Mouse (Mus musculus) erythroblast, adult 5-6 weeks (primary cell): ENCODE results near the gene Pwwp2b. TPM values are rescaled to one million over a fixed set of nuclear protein-coding genes. Genes with fewer than 3 reads are reported as not detected.

Experiments
- ATAC-seq: replicated peaks from 2 replicates; pipeline ENCODE4 v1.8.0; 2016; ENCODE audit warnings: moderate number of reproducible peaks, mild to moderate bottlenecking, moderate TSS enrichment, inconsistent platforms; ENCODE audit not compliant: poor library complexity, low FRiP score, severe bottlenecking
- total RNA-seq, 2 experiments: library from RNA; stranded (forward) in 1 of 2; stranded (reverse) in 1 of 2; fragments of 150-400 nt in 1 of 2; fragments of 200-764, 138-1000 nt in 1 of 2; gene quantifications; 2 replicates each; pipeline versions ENCODE4 v1.2.3 to v1.2.4; 2015 to 2017; ENCODE audit warnings: low replicate concordance in 2 of 2

The Pwwp2b gene
- total RNA-seq, 2 experiments from 2014 or later: 2.7 TPM; not detected in 1

- no peak for ATAC-seq
These were observed 5.2 kb downstream of the Pwwp2b start for GRCm38 (mm10) chr7:139253462-139253861.

DNA sequence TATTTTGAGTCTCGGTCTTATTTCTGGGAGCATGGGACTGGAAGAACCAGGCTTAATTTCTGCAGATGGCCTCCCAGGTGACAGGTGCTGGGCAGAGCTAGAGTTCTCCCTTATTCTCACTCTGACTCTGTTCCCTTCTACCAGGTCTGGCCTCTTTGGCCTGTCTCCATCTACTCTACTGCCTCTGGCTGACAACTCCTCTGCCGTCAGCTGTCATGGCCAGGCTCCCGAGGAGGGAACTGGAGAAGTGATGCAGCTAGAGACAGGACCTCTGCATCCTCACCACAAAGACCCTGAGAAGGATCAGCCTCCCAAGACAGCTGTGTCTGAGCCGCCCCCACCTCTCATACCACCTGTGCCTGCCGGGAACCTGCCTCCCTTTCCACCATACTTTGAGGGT lies 6.3 kb downstream of the Pwwp2b start:
- ATAC-seq: no peak

- no peak for ATAC-seq
These were observed 9.7 kb downstream of the Pwwp2b start for GRCm38 (mm10) chr7:139257752-139258542.

DNA sequence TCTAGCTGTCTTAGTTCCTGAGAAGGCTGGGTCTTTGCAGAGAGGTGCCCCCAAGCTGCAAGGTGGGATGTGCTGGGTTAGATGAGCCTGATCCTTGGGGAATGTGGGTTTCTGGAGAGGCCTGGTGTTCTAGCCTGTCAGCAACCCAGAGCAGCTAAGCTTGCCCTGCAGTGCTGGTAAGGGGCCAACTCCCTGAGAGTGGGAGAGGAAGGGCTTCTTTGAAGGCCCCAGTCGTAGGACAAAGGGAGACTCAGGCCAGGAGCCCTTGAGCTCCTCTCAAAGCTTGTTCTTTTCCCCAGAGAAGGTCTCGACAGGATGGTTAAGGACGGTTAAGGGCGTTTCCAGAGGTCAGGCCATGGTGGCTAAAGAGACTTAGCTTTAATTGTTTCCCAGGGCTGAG lies 16.1 kb downstream of the Pwwp2b start:
- ATAC-seq: no peak

- no peak for ATAC-seq
These were observed 17.4 kb downstream of the Pwwp2b start for GRCm38 (mm10) chr7:139265634-139266033.

- ATAC-seq: no peak
These were observed 18.1 kb downstream of the Pwwp2b start for GRCm38 (mm10) chr7:139266431-139266830.

DNA sequence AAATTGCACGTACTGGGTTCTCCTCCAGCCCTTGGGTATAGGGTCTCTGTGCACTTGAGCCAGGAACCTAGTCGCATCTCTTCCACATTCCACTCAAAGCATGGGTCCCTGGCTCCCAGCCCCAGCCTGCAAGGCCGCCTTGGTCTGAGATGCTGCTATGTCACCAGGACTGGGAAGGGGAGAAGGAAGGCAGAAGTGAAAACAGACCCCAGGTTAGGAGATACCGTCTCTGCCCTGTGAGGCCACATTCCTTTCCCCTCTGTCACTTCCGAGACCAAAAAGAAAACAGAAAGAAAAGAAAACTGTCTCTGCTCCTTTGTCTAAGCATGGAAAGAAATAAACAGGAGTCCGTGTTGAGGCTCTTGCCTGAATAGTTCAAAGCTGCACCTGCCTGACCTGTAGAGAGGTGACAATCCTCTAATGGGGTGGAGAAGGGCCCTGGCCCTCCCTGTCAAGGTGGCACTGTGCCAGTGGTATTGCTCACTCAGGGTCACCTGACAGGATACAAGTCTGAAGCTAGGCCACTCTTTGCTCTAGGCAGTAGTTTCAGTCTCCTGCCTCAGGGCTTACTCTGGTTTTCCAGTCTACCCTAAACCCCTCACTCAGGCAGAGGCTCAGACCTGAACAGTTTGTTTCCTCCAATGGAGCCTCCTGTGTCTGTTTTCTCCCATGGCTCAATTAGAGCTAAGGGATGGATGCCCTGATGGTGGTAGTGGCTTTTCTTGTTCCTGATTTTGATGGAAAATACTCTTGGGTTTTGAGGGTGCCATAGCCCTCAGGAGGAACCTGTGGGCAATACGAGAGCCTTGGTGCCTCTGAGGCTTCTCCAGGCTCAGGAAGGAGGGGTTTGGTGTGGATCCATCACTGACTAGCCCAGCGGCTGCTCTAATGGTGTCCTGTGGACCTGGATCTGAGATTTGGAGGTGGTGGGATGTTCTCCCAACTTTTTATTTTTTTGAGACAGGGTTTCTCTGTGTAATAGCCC lies 18.9 kb downstream of the Pwwp2b start:
- ATAC-seq: no peak

DNA sequence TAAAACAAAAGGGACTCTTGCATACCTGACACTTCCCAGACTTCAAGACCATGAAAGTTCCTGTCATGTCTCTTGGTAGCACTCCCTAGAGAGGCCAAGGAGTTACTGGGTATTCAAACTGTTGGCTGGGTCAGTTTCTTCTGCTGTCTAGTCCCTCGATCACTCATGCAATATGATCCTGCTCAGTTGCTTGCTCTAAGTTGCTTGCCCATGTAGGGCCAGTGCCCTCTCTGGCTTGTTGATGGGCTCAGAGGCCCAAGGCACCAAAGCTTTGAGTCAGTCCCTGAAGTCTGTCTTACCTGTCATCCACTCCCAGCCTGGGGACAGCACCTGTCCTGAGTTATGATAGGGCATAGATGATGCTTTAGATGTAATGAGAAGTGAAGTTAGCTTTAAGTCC lies 22.5 kb downstream of the Pwwp2b start:
- no peak for ATAC-seq

DNA sequence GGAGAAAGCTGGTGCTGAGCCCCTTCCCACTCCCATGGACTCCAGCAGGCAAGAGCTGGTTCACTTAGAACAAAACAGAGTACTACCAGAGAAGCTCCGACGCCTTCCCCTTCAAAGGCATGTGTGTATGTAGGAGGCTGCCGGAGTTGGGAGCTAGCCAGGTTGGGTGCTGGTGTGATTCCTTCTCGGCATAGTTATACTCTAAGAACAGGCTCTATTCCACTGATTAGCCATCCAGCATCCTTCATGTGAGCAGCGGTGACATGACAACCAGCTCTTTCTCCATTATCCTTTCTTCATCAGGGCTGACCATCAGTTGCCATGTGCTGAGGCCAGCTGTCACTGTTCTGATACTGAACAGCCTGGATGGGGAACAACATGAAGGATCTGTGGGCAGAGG lies 23.6 kb downstream of the Pwwp2b start:
- no peak for ATAC-seq

GRCm38 (mm10) chr7:139272639-139273396 lies 24.5 kb downstream of the Pwwp2b start:
- no peak for ATAC-seq

GRCm38 (mm10) chr7:139273397-139273719 lies 25.1 kb downstream of the Pwwp2b start:
- no peak for ATAC-seq

GRCm38 (mm10) chr7:139275586-139275985 lies 27.3 kb downstream of the Pwwp2b start:
- ATAC-seq: no peak

GRCm38 (mm10) chr7:139276150-139276549 lies 27.9 kb downstream of the Pwwp2b start:
- ATAC-seq: no peak

GRCm38 (mm10) chr7:139277536-139277935 lies 29.3 kb downstream of the Pwwp2b start:
- ATAC-seq: no peak

DNA sequence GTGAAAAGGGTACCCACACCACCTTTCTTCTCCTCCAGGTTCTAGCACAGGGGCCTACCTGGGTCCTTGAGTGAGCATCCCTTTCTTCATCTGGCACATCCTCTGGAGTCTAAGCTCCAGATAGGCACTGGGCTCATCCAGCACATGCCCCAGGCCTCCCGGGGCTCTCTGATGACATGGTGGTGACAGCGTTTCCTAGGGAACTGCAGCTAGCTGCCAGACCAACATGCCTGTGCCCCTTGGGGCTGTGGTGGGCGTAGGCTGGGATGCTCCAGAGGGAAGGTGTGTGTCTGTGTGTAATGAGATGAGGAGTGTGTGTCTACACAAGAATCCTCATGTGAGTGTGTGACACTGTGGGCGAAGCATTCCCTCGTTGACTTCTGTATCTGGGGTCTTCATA lies 31.3 kb downstream of the Pwwp2b start:
- ATAC-seq: no peak

DNA sequence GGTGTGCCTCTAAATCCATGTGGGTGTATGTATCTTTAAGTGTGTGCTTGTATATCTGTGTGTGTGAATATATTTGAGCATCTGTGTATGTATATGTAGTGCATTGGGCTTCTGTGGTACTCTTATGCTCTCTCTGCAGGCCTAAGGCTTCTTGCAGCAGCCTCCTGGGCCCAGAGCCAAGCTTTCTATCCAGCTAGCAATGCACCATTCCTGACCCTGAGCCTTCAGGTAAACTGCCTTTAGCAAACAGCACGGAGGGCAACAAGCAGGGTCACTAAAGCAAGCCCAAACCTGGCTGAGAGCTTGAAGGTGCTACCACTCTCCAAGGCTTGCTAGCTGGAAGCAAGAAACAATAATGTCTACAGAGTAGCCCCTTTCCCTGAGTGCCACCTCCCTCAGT lies 31.8 kb downstream of the Pwwp2b start:
- no peak for ATAC-seq

DNA sequence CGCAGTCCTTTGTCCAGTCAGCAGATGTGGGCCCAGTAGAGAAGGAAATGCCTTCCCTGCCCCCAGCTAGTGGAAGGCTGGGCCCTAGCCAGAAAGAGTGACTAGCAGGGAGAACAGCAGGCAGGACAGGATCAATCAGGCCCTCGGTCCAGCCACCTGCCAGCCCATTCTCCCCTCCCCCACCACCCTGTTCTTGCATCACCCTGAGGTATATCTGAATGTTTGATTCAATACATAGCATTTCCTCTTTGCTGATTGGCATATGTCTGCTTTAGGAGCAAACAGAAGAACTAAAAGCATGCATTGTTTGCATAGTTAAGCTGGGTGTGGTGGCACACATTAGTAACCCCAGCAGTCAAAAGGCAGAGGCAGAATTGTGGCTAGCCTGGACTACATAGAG lies 32.9 kb downstream of the Pwwp2b start:
- no peak for ATAC-seq

DNA sequence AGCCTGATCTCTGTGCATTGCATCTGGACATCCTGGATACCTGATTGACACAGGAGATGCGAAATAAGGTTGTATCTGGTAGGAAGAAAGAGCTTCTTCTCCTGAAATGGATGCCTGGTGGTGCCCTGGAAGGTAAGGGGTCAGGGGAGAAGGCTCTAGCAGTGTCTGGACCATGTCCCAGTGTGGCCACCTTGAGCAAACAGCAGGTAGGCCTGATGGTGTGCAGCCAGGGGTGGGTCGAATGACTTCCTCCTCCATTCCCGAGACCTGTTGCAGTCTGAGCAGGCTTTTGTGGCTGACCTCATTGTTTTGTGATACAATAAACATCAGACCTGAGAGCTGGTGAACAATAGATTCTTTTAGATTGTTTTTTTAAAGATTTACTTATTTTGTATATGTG lies 33.8 kb downstream of the Pwwp2b start:
- ATAC-seq: no peak

DNA sequence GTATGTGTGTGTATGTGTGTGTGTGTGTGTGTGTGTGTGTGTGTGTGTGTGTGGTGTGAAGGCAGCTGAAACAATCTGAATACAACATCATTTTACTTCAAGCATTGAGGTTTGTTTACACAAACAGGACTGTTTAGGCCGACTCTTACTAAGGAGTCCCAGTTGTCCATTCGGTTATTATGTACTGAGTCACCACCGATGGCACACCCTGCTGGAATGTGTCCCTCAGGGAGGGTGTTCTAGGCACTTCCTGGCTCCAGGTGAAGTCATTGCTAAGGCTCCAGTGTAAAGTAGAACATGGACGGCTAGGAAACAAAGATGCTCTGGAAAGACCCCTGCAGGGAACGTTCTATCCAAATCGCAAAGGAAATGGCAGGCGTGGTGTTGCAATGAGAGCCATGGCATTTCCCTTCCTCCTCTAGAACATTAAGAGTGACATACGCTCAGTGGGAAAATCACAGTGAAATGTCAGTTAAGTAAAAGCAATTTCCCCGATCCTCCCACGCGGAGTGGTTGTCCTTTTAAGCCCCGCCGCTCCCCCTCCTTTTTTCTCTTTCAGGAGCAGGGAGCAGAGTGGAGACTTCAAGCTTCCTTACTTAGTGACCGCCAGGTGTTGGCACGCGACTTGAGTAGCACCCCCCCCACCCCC lies 37.1 kb downstream of the Pwwp2b start:
- no peak for ATAC-seq

GRCm38 (mm10) chr7:139288540-139288939 lies 40.3 kb downstream of the Pwwp2b start:
- ATAC-seq: no peak
